Mouse (Mus musculus) kidney, postnatal 14 days (tissue): ENCODE measurements at regions not wholly inside any gene's neighbourhood (a gene's known extent, or its start where the extent isn't known, plus 50 kb on each side); places are given as distances from the start of the nearest gene placed in this dataset.

Experiments used
- DNase-seq: peaks from one replicate; pipeline ENCODE4 v3.0.0; 2022; ENCODE audit warnings: mixed read lengths

- DNase-seq = peak; percentile 36
Observed at GRCm38 (mm10) chr6:78899952-78900351, 431.3 kb upstream of the Reg3g start.

DNA sequence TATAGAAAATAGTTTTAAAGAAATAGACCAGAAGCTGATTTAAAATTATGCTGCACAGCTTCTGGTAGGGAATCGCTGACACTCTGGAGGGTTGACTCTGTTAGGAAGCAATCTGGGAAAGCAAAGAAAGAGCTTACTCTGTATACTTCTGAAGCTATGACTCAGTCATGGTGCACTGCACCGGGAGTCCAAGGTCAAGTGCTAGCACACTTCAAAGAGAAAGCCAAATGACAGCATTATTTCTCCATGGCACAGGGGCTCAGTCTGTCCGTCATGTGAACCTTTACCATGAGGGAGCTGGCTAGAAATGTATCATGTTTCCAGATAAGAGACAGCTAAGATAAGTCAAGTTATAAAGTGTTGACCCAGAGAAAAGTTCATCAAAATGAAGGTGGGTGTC lies 424.1 kb upstream of the Reg3g start:
- no peak for DNase-seq

DNA sequence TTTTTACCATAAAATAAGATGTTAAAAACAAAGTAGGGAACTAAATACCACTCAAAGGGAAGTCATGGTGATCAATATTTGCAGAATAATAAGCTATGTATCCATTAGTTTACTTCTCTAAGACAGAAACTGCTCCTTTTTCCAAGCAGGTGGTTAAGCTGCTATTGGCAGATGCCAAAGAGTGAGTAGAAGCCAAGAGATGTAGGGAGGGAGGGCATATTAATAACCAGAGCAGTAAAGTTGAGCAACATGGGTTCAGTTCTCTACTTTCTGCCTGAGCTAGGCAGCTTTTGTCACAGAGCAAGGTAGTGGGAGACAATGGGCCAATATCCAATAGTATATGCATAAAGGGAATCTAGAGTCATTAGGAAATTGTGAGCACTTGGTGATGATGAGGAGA lies 394.4 kb upstream of the Reg3g start:
- DNase-seq = no peak

- no peak for DNase-seq
Observed at GRCm38 (mm10) chr6:78841261-78841660, 372.6 kb upstream of the Reg3g start.

- no peak for DNase-seq
Observed at GRCm38 (mm10) chr6:78825901-78826629, 357.4 kb upstream of the Reg3g start.

GRCm38 (mm10) chr6:78821251-78821650 lies 352.6 kb upstream of the Reg3g start:
- no peak for DNase-seq

DNA sequence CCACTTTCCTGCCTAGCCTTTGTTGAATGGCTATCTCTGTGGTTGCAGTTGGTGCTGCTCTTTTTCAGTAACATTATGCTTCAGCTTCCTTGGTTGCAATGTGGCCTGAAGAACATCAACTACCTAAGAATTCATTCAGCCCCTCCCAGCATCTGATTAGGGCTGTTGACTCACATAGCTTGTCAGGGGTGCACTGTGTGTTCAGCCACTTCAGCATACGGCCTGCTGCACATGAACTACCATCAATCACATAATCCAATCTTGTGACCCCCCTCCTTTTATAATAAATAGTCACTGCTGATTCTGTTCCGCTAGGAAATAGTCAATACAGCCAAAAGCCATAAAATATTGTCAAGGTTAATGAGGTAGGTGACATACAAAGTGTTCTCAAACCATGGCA lies 328.3 kb upstream of the Reg3g start:
- DNase-seq = no peak

- no peak for DNase-seq
Observed at GRCm38 (mm10) chr6:78788972-78789371, 320.3 kb upstream of the Reg3g start.

DNA sequence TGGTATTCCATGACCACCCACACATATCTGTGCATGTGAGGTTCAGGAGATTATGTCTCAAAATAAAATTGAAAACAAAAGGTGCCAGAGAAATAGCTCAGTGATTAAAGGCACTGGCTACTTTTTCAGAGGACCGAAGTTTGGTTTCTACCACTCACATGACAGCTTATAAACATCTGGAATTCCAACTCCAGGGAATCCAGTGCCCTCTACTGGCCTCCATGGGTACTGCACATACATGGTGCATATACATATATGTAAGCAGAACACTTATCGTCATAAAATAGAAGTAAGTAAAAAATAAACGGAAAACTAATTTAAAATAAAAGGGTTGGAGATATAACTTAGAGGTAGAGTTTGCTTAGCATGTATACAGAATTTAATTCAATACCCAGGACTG lies 288.9 kb upstream of the Reg3g start:
- DNase-seq = no peak
